Mouse (Mus musculus) Patski (cell line): Measurements from ENCODE around the gene Fggy. TPM values are rescaled to one million over a fixed set of nuclear protein-coding genes. Genes with fewer than 3 reads are reported as not detected.

Experiments used
- ATAC-seq: fragments of 100-300 bp; one replicate; pipeline ENCODE4 v1.8.0; 2021
- CTCF ChIA-PET: fragments of 350-600 bp; sonication (Branson Sonifier 250); formaldehyde crosslinking; loops from one replicate; lab custom pipeline; 2022; ENCODE audit warnings: inconsistent platforms; lab: Charles Lee
- POLR2A ChIA-PET: fragments of 350-600 bp; sonication (Branson Sonifier 250); formaldehyde crosslinking; loops from one replicate; lab custom pipeline; 2022; ENCODE audit warnings: antibody characterized with exemption, inconsistent platforms; lab: Charles Lee
- DNase-seq: peaks from one replicate; pipeline ENCODE4 v3.0.0-alpha.2; 2011; ENCODE audit warnings: low read depth, low spot score
- H3K27me3 ChIP-seq: fragments of 371-371 bp; one replicate; pipeline ENCODE4 v1.5.1; 2021
- CTCF ChIP-seq: fragments of 100-300 bp; IDR thresholded peaks from one replicate; pipeline ENCODE4 v1.5.1; 2021
- in situ Hi-C: fragments of 300-500 bp; cut with MboI; formaldehyde crosslinking; loops from 3 replicates; pipeline ENCODE4 v1.11.1; 2018; ENCODE audit warnings: low pct_unique_long_range_greater_than_20kb, mixed read lengths
- polyA plus RNA-seq: library from polyadenylated mRNA; unstranded; gene quantifications from one replicate; pipeline ENCODE4 v1.2.3, GENCODE M21; 2021

The Fggy gene
- polyA plus RNA-seq, 1 experiment from 2014 or later = 52.8 TPM

DNA sequence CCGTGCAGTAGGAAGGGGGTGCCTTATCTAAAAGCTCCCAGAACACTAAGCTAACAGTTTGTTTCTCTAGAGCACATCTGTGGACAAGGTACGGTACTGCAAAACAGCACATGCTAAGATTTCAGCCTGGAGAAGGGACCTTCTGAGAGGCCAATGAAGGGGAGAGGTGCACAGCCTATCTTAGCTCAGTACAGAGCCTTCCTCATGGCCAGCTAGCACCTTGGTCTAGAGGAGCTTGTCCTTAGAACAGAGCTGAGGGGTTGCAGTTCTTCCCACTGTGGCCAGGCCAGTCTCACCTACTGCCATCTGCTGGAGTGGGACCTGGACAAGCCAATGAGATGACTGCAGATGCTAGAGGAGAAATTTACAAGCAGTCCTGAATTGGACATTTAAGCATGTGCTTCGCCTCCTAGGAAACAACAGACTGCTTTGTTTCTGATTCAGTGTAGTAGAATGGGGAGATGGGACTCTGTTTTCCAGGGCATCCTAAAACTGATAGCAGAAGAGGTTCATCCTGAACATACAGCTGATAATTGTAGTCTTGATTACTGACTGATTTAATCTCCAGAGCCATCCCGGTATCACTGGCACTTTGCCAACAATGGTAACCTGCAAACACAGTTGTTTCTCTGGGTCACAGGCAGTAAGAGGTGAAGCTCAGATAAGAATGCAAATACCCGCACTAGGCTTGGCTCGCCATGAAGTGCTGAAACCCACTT, 305.6 kb downstream of the Fggy start:
- ATAC-seq = no peak
- ChIA-PET CTCF (interaction anchor here (1.2 to 1.3 kb wide), 4 partner anchors 11 to 68 kb away, joined by 3 to 4 read pairs (median 3); no protein-coding TSS in a partner anchor), POLR2A (interaction anchor here (1.3 kb wide), 1 partner anchor 103 kb away, joined by 3 read pairs; no protein-coding TSS in a partner anchor)
- DNase-seq = no peak
- peak; percentile 23 for TF ChIP-seq CTCF
- H3K27me3 ChIP-seq = no peaks in the 10 kb centered on the region
- in situ Hi-C loops = no loop called here

DNA sequence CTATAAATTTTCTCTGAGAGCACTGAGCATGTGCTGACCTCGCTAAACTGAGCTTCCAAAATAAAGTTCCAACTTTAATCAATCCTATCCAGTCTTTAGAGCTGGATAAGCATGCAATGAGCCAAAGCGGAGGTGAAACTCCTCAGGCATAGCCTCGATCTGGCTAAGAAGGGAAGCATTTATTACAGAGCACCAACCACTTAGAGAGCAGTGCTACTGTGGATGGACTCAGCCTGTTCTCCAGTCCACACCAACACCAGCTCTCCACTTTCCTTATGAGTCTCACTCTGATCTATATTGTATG, 306.1 kb downstream of the Fggy start:
- no peak for TF ChIP-seq CTCF
- in situ Hi-C loops = no loop called here
- H3K27me3 ChIP-seq = no peaks in the 10 kb centered on the region
- ATAC-seq = no peak
- DNase-seq = no peak
- POLR2A ChIA-PET = interaction anchor here (1.3 kb wide), 1 partner anchor 104 kb away, joined by 3 read pairs; no protein-coding TSS in a partner anchor
- CTCF ChIA-PET = interaction anchor here (1.2 to 1.3 kb wide), 3 partner anchors 11 to 51 kb away, joined by 3 to 4 read pairs (median 3); no protein-coding TSS in a partner anchor

DNA sequence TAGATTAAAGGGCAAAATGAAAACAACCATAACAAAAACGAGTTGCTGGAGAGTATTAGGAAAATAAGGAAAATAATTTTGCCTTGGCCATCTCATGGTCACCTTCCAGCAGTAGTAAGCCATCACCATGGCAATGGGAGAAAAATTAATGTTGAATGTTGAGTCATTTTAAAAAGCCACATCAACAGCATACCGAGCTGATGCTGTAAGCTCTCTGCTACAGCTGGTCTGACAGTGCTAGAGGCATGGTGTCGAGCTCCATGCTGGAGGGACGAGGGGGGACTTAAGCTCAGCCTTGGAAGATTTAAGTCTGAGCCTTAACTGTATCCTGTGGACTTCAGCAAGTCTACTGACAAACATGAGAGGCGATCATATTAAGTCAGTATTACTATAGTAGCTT, 307.9 kb downstream of the Fggy start:
- DNase-seq = no peak
- no peak for TF ChIP-seq CTCF
- peak; percentile 51 for ATAC-seq
- ChIA-PET CTCF (interaction anchor here (1.1 kb wide), 1 partner anchor 128 kb away, joined by 3 read pairs; no protein-coding TSS in a partner anchor), POLR2A (no interaction called here)
- in situ Hi-C loops = loop anchor here (5.0 kb wide), 4 partner anchors 68 to 858 kb away; partner anchors contain the start of gene Jun
- no peaks in the 10 kb centered on the region for H3K27me3 ChIP-seq

DNA sequence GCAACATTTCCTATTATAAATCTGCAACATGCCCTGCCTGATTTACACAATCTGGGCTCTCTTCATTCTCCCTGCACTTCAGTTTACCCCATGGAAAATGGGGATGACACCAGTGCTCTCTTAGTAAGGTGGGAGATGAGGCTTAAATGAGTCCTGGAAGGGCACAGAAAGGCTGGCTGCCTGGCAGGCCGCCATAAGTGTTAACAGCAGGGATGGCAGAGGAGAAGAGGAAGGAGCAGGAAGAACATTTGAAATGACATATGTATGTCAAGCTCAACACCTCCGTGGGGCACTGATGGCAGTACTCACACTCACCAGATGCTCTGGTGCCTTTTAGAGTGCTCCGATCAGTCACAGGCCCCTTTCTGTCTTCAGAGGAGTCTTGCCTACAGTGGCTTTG, 308.6 kb downstream of the Fggy start:
- H3K27me3 ChIP-seq = no peaks in the 10 kb centered on the region
- DNase-seq = no peak
- ATAC-seq = no peak
- in situ Hi-C loops = loop anchor here (5.0 kb wide), 4 partner anchors 69 to 859 kb away; partner anchors contain the start of gene Jun
- no peak for TF ChIP-seq CTCF
- CTCF ChIA-PET = no interaction called here
- POLR2A ChIA-PET = no interaction called here

DNA sequence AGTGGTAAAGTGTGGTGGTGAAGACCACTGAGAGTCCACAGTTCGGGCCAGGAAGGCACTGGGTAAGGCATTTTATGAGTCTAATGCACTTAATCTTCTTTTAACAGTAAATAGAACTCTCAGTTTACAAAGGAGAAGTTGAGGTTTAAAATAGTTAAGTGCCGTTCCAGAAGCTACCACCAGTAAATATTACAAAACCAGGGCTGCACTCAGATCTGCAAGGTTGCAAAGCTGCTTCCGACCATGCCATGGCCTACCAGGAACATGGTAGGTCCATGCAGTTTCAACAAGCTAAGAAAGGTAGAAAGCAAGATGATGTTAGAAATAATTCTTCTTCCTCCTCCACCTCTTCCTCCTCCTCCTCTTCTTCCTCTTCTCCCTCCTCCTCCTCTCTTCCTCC, 309.8 kb downstream of the Fggy start:
- ChIA-PET POLR2A (no interaction called here), CTCF (no interaction called here)
- in situ Hi-C loops = loop anchor here (5.0 kb wide), 4 partner anchors 70 to 860 kb away; partner anchors contain the start of gene Jun

DNA sequence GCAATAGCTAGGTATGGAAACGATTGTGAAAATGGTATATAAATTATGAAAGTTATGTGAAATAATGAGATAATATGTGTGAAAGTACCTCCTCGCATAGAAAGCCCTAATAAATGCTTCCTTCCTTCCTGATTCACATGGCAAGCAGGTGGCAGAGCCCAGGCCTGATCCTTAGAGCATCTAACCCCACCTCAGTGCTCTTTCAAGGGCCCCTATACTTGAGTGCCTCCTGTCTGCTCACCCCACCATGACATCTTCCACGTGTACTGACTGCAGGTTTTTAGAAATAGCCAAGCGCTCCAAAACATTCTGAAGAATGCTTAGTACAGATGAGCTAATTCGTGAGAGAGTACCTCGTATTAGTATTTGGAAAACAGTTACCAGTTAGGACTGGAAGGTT, 311.0 kb downstream of the Fggy start:
- no peak for ATAC-seq
- in situ Hi-C loops = loop anchor here (5.0 kb wide), 4 partner anchors 71 to 861 kb away; partner anchors contain the start of gene Jun
- H3K27me3 ChIP-seq = no peaks in the 10 kb centered on the region
- CTCF ChIA-PET = interaction anchor here (0.9 kb wide), 1 partner anchor 812 kb away, joined by 3 read pairs; no protein-coding TSS in a partner anchor
- POLR2A ChIA-PET = no interaction called here
- no peak for DNase-seq
- peak; percentile 16 for TF ChIP-seq CTCF

More for the DNA sequence above, 309.8 kb downstream of the Fggy start:
- no peak for DNase-seq
- H3K27me3 ChIP-seq = no peaks in the 10 kb centered on the region
- TF ChIP-seq CTCF = no peak
- ATAC-seq = no peak

DNA sequence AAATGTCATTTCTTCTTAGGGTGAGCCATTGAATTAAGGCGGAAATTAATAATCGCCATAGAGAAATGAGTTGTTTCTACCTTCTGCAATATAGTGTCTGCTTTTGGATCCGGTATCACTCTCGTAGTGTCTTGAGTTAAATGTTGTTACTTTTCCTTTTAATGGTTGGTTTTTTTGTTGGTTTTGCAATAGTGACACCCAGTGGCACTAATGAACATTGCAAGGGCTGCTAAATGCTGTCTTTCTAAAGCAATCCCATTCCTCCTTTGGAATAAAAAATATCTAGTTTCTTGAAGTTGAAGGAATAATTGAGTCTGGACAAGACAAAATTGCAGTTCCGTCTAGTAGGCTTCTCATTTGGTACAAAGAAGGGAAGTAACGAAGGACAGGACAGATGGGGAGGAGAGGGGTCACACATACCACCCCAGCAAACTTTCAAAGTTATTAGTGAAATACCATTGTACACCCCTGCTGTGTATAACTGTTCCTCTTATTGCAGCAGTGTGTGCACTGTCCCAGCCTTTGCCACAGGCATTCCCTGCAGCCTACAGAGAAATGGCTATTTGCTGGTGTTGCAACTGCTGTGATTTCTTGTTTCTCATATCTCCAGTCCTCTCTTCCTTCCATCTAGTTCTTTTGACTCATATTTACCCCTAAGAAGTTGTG, 314.0 kb downstream of the Fggy start:
- ATAC-seq (no peak), DNase-seq (no peak)
- ChIA-PET POLR2A (interaction anchor here (1.5 kb wide), 1 partner anchor 819 kb away, joined by 6 read pairs; the partner anchor contains the start of gene Jun), CTCF (interaction anchor here (1.0 to 1.1 kb wide), 2 partner anchors 818 to 865 kb away, joined by 3 read pairs; no protein-coding TSS in a partner anchor)
- in situ Hi-C loops = loop anchor here (5.0 to 10.0 kb wide), 3 partner anchors 307 to 569 kb away; no protein-coding TSS in a partner anchor
- peak; percentile 47 for TF ChIP-seq CTCF
- H3K27me3 ChIP-seq = no peaks in the 10 kb centered on the region

DNA sequence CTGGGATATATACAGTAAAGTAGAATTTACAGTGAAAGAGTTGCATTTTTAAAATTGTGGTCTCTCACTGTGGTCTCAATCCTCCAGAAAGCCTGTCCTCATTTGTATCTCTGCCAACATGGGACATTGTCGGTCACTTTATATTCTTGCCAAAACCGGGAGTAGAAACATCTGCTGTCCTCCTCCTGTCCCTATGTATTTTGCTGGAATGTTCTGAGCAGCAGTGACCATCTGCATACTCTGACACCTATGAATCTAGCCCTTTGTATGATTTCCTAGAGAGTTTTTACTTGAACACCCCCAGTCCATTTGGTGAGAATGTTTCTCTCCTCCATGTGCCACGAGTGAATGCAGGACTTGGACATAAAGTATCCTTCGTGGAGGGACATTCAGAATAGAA, 318.6 kb downstream of the Fggy start:
- ChIA-PET POLR2A (no interaction called here), CTCF (no interaction called here)
- no peaks in the 10 kb centered on the region for H3K27me3 ChIP-seq
- DNase-seq = no peak
- in situ Hi-C loops = loop anchor here (5.0 to 10.0 kb wide), 2 partner anchors 311 to 811 kb away; no protein-coding TSS in a partner anchor
- no peak for ATAC-seq
- TF ChIP-seq CTCF = no peak

DNA sequence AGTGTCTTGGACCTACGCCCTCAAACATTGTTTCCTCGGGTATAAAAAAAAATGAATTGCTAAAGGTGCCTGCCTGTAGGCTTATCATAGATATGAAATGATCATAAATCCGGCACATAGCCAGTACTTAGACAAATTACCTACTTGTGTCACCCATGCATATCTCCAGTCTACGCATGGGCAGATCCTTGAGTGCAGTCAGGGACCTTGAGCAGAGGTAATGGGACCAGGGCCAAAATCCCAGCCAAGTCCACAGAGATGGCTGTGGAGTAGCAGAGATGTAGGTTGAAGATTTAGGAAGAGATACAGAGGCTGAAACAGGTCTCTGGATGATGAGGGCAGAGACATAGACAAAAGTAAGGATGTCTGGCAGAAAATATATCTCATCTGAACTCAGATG, 320.1 kb downstream of the Fggy start:
- in situ Hi-C loops = loop anchor here (5.0 to 10.0 kb wide), 2 partner anchors 313 to 810 kb away; no protein-coding TSS in a partner anchor
- POLR2A ChIA-PET = no interaction called here

DNA sequence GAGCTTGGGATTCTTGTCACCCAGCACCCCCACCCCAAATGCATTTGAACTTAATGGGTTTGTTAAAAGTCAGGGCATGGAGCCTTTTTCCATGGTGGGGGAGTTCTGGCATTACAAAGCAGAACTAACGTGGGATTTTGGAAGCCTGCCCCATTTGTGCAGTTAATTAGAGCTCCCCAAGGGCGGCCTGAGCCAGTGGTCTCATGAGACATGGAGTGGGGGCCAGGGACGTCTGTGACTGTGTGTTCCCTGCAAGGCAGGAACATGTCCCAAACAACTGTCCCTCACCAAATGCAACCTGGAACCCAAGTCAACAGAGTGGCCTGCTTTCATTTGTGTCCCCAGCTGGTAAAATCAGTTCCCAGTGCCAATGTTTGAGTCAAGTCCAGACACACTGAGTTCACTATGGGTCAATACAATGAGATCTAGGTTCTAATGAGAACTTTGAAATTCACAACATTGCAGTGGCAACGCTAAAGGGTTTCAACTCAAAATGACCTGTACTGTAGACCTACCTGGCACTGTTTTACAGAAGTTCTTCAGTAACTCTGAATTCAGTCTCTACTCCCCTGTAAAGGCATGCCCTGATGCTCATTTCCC, 324.5 kb downstream of the Fggy start:
- CTCF ChIA-PET = interaction anchor here (0.8 kb wide), 1 partner anchor 14 kb away, joined by 3 read pairs; no protein-coding TSS in a partner anchor
- H3K27me3 ChIP-seq = no peaks in the 10 kb centered on the region
- no peak for TF ChIP-seq CTCF
- DNase-seq (no peak), ATAC-seq (no peak)
- POLR2A ChIA-PET = no interaction called here
- in situ Hi-C loops = no loop called here

More for the DNA sequence above, 320.1 kb downstream of the Fggy start:
- no peaks in the 10 kb centered on the region for H3K27me3 ChIP-seq
- no peak for DNase-seq
- CTCF ChIA-PET = interaction anchor here (1.0 kb wide), 1 partner anchor 47 kb away, joined by 3 read pairs; no protein-coding TSS in a partner anchor
- no peak for ATAC-seq
- no peak for TF ChIP-seq CTCF
